Mouse (Mus musculus) cerebellum, adult 2 months (tissue): Measurements from ENCODE around the gene Tpk1.

ENCODE experiments used
- CTCF ChIP-seq: fragments of 200-500 bp; IDR thresholded peaks from 2 replicates; pipeline ENCODE4 v1.5.1; 2011; ENCODE audit warnings: low read depth, mild to moderate bottlenecking, control low read depth, low read length, moderate library complexity, borderline replicate concordance; ENCODE audit not compliant: insufficient read depth
- POLR2A ChIP-seq: fragments of 200-500 bp; IDR thresholded peaks from 2 replicates; pipeline ENCODE4 v1.6.1; 2011; ENCODE audit warnings: low read length, control low read depth, borderline replicate concordance; ENCODE audit not compliant: insufficient read depth

GRCm38 (mm10) chr6:43354562-43355241 lies 311.4 kb downstream of the Tpk1 start:
- TF ChIP-seq POLR2A (no peak), CTCF (no peak)
